Mouse (Mus musculus) liver, embryonic 13.5 days (tissue): ENCODE data around the gene Tmem211. TPM values are rescaled to one million over a fixed set of nuclear protein-coding genes. Genes with fewer than 3 reads are reported as not detected.
A peak's percentile ranks its signal among the peaks of the same experiment; 100 is the strongest.

ENCODE experiments used
- ATAC-seq: fragments of 200-750 bp; cut with Nextera tagmentation; 2 replicates; pipeline ENCODE4 v1.8.0; 2017; ENCODE audit warnings: low read depth, mild to moderate bottlenecking, moderate number of reproducible peaks, moderate library complexity
- DNase-seq: peaks from one replicate; pipeline ENCODE4 v3.0.0; 2022
- H3K27ac ChIP-seq: fragments of 300-500 bp; sonication (generic); 2 replicates; pipeline ENCODE4 v1.5.1; 2015; ENCODE audit warnings: moderate library complexity, mild to moderate bottlenecking, inconsistent platforms
- H3K27me3 ChIP-seq: fragments of 300-500 bp; sonication (generic); 2 replicates; pipeline ENCODE4 v1.6.1; 2015; ENCODE audit warnings: mild to moderate bottlenecking, inconsistent platforms
- H3K36me3 ChIP-seq: fragments of 300-500 bp; sonication (generic); 2 replicates; pipeline ENCODE4 v1.6.1; 2015; ENCODE audit warnings: mild to moderate bottlenecking, inconsistent platforms
- H3K4me1 ChIP-seq: fragments of 300-500 bp; sonication (generic); replicated peaks from 2 replicates; pipeline ENCODE4 v1.6.1; 2015; ENCODE audit warnings: inconsistent platforms
- H3K4me2 ChIP-seq: fragments of 300-500 bp; sonication (generic); 2 replicates; pipeline ENCODE4 v1.6.1; 2015; ENCODE audit warnings: inconsistent platforms, mild to moderate bottlenecking, moderate library complexity
- H3K4me3 ChIP-seq: fragments of 300-500 bp; sonication (generic); replicated peaks from 2 replicates; pipeline ENCODE4 v1.5.1; 2015; ENCODE audit warnings: mild to moderate bottlenecking, inconsistent platforms
- H3K9ac ChIP-seq: fragments of 300-500 bp; sonication (generic); 2 replicates; pipeline ENCODE4 v1.6.1; 2015; ENCODE audit warnings: mild to moderate bottlenecking, inconsistent platforms
- H3K9me3 ChIP-seq: fragments of 300-500 bp; sonication (generic); replicated peaks from 2 replicates; pipeline ENCODE4 v1.6.1; 2016; ENCODE audit warnings: inconsistent platforms
- WGBS: fragments of 180-500 bp; shearing (Covaris S2); methylation state at CpG from one replicate; pipeline ENCODE4 v1.1.7; 2015; ENCODE audit not compliant: insufficient replicate concordance; 5-methylcytosine and 5-hydroxymethylcytosine counted together
- polyA plus RNA-seq: library from polyadenylated mRNA; unstranded; fragments of >200 nt; fragmentation: Nextera tagmentation; extraction: Ambion mirVana; gene quantifications from 2 replicates; pipeline ENCODE4 v1.2.1, GENCODE M21; 2015

Tmem211 gene
- polyA plus RNA-seq, 1 experiment from 2014 or later, result not detected

DNA sequence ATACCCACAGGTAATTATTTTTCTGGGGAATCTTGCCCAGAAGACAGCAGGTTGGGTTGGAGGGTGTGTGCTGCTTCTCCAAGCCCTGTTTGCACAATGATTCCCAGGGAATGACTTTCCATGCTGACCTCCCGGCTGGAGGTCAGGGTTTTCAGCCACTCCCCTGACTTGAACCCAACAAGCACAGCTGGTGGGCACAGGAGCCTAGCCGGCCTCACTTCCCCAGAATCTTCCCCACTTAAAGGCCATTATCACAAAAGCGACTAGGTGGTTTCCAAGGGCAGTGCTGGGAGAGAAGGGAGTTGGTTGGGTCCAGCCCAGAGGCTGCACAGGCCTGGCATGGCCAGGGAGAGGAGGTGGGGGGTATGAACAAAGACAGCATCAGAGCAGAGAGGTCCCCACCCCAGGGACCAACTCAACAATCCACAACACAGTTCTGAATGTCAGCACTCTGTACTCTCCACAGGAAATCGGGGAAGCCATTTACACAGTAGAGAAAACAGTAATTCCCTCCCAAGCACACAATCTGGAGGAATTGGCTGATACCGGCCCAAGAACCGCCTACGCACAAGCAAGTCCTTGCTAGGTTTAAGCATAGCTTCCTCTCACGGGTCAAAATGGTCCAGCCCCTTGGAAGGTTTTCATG, 27.5 kb upstream of the Tmem211 start:
- Histone ChIP-seq H3K4me3 (no peak overlapping the region), H3K27ac (peak overlapping the region; percentile 34), H3K9ac (no peak overlapping the region), H3K4me1 (peaks cover 23% of the 10 kb centered on the region), H3K27me3 (no peaks in the 10 kb centered on the region), H3K36me3 (no peaks in the 10 kb centered on the region), H3K4me2 (no peak overlapping the region), H3K9me3 (no peaks in the 10 kb centered on the region)
- WGBS, result 47% methylated on average over 8 of the region's 8 CpGs
- ATAC-seq (no peak), DNase-seq (no peak)

DNA sequence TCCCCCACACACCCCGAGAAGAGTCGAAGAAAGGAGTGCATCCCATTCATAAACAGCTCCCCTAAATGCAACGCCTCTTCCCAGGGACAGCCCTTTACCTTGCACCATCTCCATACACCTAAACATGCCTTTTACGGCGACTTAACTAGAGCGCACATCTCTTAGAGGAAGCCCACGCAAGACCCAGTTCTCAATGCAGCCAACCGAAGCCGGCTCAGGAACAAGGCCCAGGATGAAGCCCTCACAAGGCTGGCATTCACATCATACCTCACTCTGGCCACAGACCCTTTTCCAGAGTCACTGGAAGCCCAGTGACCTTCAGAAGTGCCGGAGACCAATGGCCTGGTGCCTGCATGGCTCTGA, 27.0 kb upstream of the Tmem211 start:
- no peak overlapping the region for H3K4me2 ChIP-seq
- H3K27ac ChIP-seq, result no peak overlapping the region; the same call in 1 of the 2 replicates
- no peak overlapping the region for H3K4me3 ChIP-seq
- no peaks in the 10 kb centered on the region for H3K36me3 ChIP-seq
- no peak overlapping the region for H3K9ac ChIP-seq
- H3K4me1 ChIP-seq, result peaks cover 23% of the 10 kb centered on the region
- no peak for DNase-seq
- no peaks in the 10 kb centered on the region for H3K27me3 ChIP-seq
- ATAC-seq, result no peak
- WGBS, result 73% methylated on average over 10 of the region's 10 CpGs
- no peaks in the 10 kb centered on the region for H3K9me3 ChIP-seq

DNA sequence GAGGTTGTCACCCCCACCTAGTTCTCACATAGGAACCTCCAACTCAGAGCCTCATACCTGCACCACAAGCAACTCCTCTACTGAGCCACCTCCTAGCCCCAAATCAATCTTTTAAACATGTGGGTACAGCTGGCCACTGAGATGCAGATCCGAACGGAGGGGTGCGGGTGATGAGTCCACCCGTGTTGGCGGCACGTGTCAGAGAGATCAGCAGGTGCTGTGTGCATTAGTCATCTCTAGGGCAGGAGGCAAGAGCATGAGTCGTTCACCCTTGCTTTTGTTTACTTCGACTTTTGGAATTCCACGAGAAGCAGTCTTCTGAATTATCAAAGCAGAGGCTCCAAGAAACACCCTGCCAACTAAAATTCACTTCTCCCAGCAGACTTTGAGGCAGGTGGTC, 22.5 kb upstream of the Tmem211 start:
- Histone ChIP-seq H3K4me2 (no peak overlapping the region), H3K4me3 (no peak overlapping the region), H3K9ac (no peak overlapping the region), H3K4me1 (peaks cover 48% of the 10 kb centered on the region), H3K27me3 (no peaks in the 10 kb centered on the region), H3K9me3 (no peaks in the 10 kb centered on the region), H3K36me3 (no peaks in the 10 kb centered on the region), H3K27ac (no peak overlapping the region)
- ATAC-seq (no peak), DNase-seq (no peak)
- WGBS, result 75% methylated on average over 9 of the region's 9 CpGs

DNA sequence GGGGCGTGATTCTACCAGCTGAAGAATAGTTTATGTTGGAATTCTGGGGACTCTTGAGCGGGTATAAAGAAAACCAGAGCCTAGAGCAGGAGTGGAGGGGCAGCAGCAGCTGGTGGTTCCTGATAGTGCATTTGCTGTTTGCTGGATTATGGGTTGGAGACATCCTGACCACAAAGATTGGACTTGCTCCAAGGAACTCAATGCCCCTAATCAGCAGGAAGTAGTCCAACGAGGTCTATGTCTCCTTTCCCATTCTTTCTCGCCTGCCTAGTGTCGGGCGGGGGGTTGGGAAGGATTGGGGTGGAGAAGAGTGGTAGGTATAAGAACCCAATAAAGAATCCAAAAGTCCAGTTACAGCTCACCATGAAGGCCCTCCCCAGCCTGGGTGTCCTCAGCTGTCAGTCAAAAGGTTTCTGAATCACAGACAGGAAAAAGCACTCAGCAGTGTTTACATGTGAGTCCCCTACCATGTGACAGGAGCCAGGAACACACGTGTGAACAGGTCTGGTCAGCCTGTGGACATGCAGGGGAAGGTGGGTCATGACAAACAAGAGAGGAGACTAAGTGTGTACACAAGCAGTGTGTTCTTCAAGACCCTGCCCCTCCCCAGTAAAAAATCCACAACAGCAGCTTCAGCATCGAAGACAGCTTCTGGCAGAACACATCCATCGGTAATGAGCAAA, 19.9 kb upstream of the Tmem211 start:
- no peaks in the 10 kb centered on the region for H3K36me3 ChIP-seq
- H3K4me1 ChIP-seq, result peaks cover 57% of the 10 kb centered on the region
- no peaks in the 10 kb centered on the region for H3K27me3 ChIP-seq
- no peak overlapping the region for H3K4me2 ChIP-seq
- WGBS, result 25% methylated on average over 9 of the region's 9 CpGs
- H3K9ac ChIP-seq, result no peak overlapping the region
- ATAC-seq (no peak), DNase-seq (no peak)
- H3K4me3 ChIP-seq, result no peak overlapping the region
- H3K9me3 ChIP-seq, result no peaks in the 10 kb centered on the region
- H3K27ac ChIP-seq, result no peak overlapping the region; the same call in 1 of the 2 replicates

DNA sequence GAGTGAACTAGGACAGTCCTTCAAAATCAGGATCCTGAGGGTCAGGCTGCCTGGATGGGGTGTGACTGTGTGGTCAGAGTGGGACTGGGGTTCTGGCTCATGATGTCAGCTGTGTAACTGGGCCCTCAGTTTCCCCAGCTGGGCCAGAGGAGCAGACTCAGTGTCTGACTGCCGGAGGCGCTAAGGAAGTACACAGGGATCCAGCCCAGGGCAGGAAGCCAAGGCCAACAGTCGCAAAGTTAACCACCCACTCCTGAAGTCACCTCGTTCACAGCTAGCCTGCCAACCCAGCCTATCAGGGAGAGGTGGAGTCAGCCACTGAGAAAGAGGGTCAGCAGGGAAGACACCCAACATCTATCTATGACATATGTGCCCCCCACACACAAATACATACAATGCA, 18.7 kb upstream of the Tmem211 start:
- Histone ChIP-seq H3K4me1 (peaks cover 57% of the 10 kb centered on the region), H3K4me2 (no peak overlapping the region)
- WGBS, result 43% methylated on average over 4 of the region's 4 CpGs

DNA sequence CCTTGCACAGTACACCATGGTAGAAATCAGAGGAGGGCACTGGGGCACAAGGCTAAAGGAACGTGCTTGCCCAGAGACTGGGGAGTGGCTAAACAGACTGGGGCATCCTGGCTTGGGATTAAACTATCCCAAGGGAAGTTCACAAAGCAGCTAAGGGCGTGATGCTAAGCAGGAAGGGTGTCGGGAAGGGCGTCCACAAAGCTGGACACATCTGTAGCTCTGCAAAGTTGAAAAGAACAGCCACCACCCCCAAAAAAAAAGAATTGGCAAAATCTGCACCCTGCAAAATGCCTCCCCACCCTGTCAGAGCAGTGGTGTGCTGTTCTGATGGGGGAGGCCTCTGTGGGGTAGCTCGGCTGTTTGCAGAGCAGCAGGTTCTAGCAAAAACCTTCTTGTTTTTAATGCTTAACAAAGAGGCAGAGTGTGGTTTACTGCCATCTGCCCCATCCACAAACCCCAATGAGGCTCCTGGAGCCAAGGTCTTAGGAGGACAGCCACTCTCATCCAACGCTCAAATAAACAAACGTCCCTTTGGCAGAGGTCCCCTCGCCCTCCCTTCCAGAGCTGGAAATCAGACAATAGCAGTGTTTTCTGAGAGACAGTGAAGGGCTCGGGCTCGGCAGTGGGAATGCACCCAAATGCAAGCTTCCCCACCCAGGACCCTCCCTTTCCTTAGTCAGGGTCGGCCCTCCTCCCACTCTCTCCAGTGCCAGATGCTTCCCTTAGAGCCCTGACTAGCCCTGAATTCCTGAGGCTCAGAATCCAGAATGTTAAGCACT, 17.9 kb upstream of the Tmem211 start:
- Histone ChIP-seq H3K4me3 (no peak overlapping the region), H3K27ac (peak overlapping the region; percentile 50; the same call in 1 of the 2 replicates), H3K9me3 (no peaks in the 10 kb centered on the region), H3K4me2 (no peak overlapping the region), H3K36me3 (no peaks in the 10 kb centered on the region), H3K27me3 (no peaks in the 10 kb centered on the region), H3K4me1 (peaks cover 57% of the 10 kb centered on the region), H3K9ac (no peak overlapping the region)
- DNase-seq (no peak), ATAC-seq (no peak)
- 51% methylated on average over 11 of the region's 11 CpGs for WGBS

More for the DNA sequence above, 18.7 kb upstream of the Tmem211 start:
- Histone ChIP-seq H3K27ac (peak overlapping the region; percentile 13), H3K27me3 (no peaks in the 10 kb centered on the region), H3K36me3 (no peaks in the 10 kb centered on the region), H3K9me3 (no peaks in the 10 kb centered on the region), H3K4me3 (no peak overlapping the region), H3K9ac (no peak overlapping the region)
- DNase-seq (no peak), ATAC-seq (no peak)

DNA sequence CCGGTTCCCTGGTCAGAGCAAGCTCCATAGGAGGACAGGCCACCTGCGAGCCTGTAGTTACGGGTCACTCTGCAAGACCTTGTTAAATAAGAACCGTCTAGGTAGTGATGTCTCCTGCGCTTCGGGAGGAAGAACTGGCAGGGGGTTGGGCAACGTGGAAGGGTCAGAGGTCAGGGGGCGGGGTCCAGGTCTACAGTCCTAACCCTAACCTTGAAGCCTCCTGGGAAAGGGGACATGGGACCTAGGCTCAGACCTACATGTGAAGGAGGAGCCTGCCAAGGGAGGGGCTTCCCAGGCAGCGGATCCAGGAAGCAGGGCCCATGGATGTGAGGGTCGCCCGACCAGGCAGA, 17.3 kb upstream of the Tmem211 start:
- H3K9ac ChIP-seq, result no peak overlapping the region

DNA sequence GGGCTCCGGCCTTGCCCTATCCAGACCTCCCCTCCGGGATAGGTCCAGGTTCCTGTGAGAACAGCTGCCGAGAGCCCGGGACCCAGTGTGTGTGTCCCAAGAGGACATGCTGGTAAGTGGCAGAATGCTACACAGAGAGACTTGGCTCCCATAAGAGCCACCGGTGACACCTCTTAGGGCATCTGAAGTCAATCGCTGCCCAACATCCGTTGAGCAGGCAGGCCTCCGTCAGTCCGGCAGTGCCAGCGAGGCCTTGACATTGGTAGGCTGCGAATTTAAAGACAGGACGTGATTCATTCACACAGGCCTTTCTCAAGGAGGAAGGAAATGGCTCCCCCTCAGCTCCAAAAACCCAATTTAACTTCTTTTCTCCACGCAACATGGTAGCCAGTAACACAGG, 16.8 kb upstream of the Tmem211 start:
- H3K4me1 ChIP-seq, result peaks cover 57% of the 10 kb centered on the region

More for the DNA sequence above, 17.3 kb upstream of the Tmem211 start:
- no peak overlapping the region for H3K4me2 ChIP-seq
- H3K36me3 ChIP-seq, result no peaks in the 10 kb centered on the region
- ATAC-seq (no peak), DNase-seq (no peak)
- H3K4me1 ChIP-seq, result peaks cover 57% of the 10 kb centered on the region
- WGBS, result 56% methylated on average over 11 of the region's 11 CpGs
- peak overlapping the region; percentile 50 for H3K27ac ChIP-seq
- H3K9me3 ChIP-seq, result no peaks in the 10 kb centered on the region
- H3K27me3 ChIP-seq, result no peaks in the 10 kb centered on the region
- H3K4me3 ChIP-seq, result no peak overlapping the region

DNA sequence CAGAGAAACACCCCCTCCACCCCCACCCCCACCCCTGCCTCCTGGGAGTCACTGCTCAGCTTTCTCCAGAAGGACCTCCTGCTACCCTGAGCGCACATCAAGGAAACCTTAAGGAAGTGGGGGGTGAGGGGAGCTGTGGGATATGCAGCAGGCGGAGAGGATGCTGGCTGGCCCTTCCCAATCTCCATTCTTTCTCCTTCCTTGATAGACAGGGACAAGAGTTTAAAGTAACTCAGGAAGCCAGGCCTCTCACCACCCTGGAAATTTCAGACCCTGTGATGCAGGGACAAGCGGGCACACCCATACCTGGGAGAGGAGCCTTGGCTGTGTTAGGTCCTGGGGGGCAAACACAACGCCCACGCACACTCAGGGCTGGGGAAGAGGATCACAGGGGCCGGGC, 16.4 kb upstream of the Tmem211 start:
- H3K4me2 ChIP-seq, result no peak overlapping the region
- WGBS, result 53% methylated on average over 6 of the region's 6 CpGs
- H3K27me3 ChIP-seq, result no peaks in the 10 kb centered on the region
- peaks cover 55% of the 10 kb centered on the region for H3K4me1 ChIP-seq
- H3K9ac ChIP-seq, result no peak overlapping the region
- DNase-seq (no peak), ATAC-seq (no peak)
- H3K4me3 ChIP-seq, result no peak overlapping the region
- H3K9me3 ChIP-seq, result no peaks in the 10 kb centered on the region
- H3K36me3 ChIP-seq, result no peaks in the 10 kb centered on the region
- peak overlapping the region; percentile 50 for H3K27ac ChIP-seq

More for the DNA sequence above, 16.8 kb upstream of the Tmem211 start:
- no peak overlapping the region for H3K9ac ChIP-seq
- H3K4me2 ChIP-seq, result no peak overlapping the region
- H3K27me3 ChIP-seq, result no peaks in the 10 kb centered on the region
- WGBS, result 47% methylated on average over 13 of the region's 13 CpGs
- H3K27ac ChIP-seq, result peak overlapping the region; percentile 50
- no peaks in the 10 kb centered on the region for H3K36me3 ChIP-seq
- DNase-seq (no peak), ATAC-seq (no peak)
- H3K9me3 ChIP-seq, result no peaks in the 10 kb centered on the region
- H3K4me3 ChIP-seq, result no peak overlapping the region

DNA sequence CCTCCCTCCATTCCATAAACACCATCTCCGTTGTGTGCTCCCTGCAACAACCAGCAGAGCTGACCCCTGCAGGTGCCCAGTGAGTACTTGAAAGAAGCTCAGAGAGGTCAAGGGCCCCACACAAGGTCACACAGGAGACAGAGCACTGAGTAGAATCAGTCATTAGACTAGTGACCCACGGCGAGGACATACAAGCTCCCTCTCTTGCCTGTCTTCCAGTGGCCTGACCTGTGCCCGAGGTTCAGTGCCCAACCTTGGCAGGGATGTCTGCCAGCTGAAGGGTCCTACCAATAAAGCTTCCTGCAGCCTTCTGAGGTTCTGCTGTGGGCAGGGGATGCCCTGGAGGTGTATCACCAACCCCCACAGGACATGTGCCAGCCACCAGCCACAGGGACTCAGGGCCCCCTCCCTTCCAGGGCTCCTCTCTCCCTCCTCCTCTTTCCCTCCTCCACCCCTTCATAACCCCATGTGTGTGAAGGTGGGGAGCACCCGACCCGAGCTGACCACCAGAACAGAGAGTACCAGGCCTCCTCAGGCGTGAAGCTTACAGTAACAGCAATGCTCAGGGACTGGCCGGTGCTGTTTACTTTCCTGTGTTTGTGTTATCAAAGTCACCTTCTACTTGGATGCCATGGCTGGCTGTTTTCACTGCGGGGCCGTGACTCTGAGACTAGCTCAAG, 14.4 kb upstream of the Tmem211 start:
- H3K4me1 ChIP-seq, result peaks cover 43% of the 10 kb centered on the region
- no peak overlapping the region for H3K4me2 ChIP-seq
- H3K27ac ChIP-seq, result no peak overlapping the region
- WGBS, result 62% methylated on average over 10 of the region's 10 CpGs
- no peak for ATAC-seq
- no peak for DNase-seq
- H3K27me3 ChIP-seq, result no peaks in the 10 kb centered on the region
- H3K4me3 ChIP-seq, result no peak overlapping the region
- no peaks in the 10 kb centered on the region for H3K36me3 ChIP-seq
- no peak overlapping the region for H3K9ac ChIP-seq
- H3K9me3 ChIP-seq, result no peaks in the 10 kb centered on the region

DNA sequence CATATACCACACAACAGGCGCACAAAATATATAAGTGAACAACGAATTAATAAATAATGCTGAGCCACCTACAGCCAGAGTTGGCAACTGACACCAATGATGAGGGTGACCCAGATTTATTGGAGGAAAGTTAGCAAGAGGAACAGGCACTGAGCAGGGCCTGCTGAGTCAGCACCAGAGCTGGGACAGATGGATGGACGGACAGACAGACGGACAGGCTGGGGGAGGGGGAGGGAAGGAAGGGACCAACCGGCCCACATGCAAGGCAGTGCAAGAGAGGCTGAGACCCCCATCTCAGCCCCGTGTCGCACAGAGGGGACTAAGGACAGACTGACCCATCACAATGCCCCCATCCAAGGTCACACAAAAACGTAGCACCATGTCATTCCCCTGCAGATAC, 12.7 kb upstream of the Tmem211 start:
- H3K36me3 ChIP-seq, result no peaks in the 10 kb centered on the region
- no peak overlapping the region for H3K4me3 ChIP-seq
- no peaks in the 10 kb centered on the region for H3K9me3 ChIP-seq
- WGBS, result 71% methylated on average over 8 of the region's 8 CpGs
- H3K27ac ChIP-seq, result no peak overlapping the region
- H3K27me3 ChIP-seq, result no peaks in the 10 kb centered on the region
- DNase-seq, result no peak
- H3K4me2 ChIP-seq, result no peak overlapping the region
- no peak overlapping the region for H3K9ac ChIP-seq
- no peak for ATAC-seq
- H3K4me1 ChIP-seq, result peaks cover 29% of the 10 kb centered on the region
